Mouse (Mus musculus) myocyte (in vitro differentiated cells): Measurements from ENCODE around the gene Mtln. TPM values are rescaled to one million over a fixed set of nuclear protein-coding genes. Genes with fewer than 3 reads are reported as not detected.

Experiments
- H3K27me3 ChIP-seq: one replicate; pipeline ENCODE4 v1.6.1; 2011; ENCODE audit not compliant: control insufficient read depth, insufficient read depth, insufficient read length
- H3K36me3 ChIP-seq: one replicate; pipeline ENCODE4 v1.6.1; 2011; ENCODE audit not compliant: control insufficient read depth, insufficient read depth
- H3K4me2 ChIP-seq: one replicate; pipeline ENCODE4 v1.6.1; 2011; ENCODE audit warnings: low read depth, control low read depth
- H3K4me3 ChIP-seq: one replicate; pipeline ENCODE4 v1.5.1; 2011; ENCODE audit warnings: mild to moderate bottlenecking, control low read depth, moderate library complexity
- H3K79me2 ChIP-seq: one replicate; pipeline ENCODE4 v1.6.1; 2011; ENCODE audit not compliant: control insufficient read depth, insufficient read depth
- H3ac ChIP-seq: one replicate; pipeline ENCODE4 v1.6.1; 2011; ENCODE audit not compliant: control insufficient read depth, insufficient read length
- CEBPB ChIP-seq: IDR thresholded peaks from 2 replicates; pipeline ENCODE4 v1.6.1; 2011; ENCODE audit warnings: mild to moderate bottlenecking, moderate library complexity; ENCODE audit not compliant: poor library complexity, insufficient read depth, severe bottlenecking
- E2F4 ChIP-seq: IDR thresholded peaks from one replicate; pipeline ENCODE4 v1.6.1; 2011; ENCODE audit warnings: mild to moderate bottlenecking, control low read depth, moderate library complexity; ENCODE audit not compliant: insufficient read depth
- MAX ChIP-seq: IDR thresholded peaks from one replicate; pipeline ENCODE4 v1.6.1; 2011; ENCODE audit warnings: low read depth, mild to moderate bottlenecking, control low read depth
- MYOD1 ChIP-seq, 3 experiments: IDR thresholded peaks; one replicate each; pipeline ENCODE4 v1.6.1; 2011; ENCODE audit warnings: control low read depth in 2 of 3, low read depth in 2 of 3, mild to moderate bottlenecking in 2 of 3, moderate library complexity in 1 of 3; ENCODE audit not compliant: insufficient read length in 2 of 3, control insufficient read depth in 1 of 3
- MYOG ChIP-seq, 3 experiments: IDR thresholded peaks; one replicate each; pipeline ENCODE4 v1.6.1; 2011; ENCODE audit warnings: control low read depth in 2 of 3, low read depth in 2 of 3, mild to moderate bottlenecking in 2 of 3; ENCODE audit not compliant: insufficient read length in 2 of 3, control insufficient read depth in 1 of 3, insufficient read depth in 1 of 3
- POLR2A ChIP-seq: IDR thresholded peaks from one replicate; pipeline ENCODE4 v1.6.1; 2011; ENCODE audit warnings: low read depth, mild to moderate bottlenecking, control low read depth, moderate library complexity; ENCODE audit not compliant: insufficient read length
- POLR2AphosphoS2 ChIP-seq: IDR thresholded peaks from one replicate; pipeline ENCODE4 v1.6.1; 2011; ENCODE audit warnings: low read depth, control low read depth; ENCODE audit not compliant: insufficient read length
- REST ChIP-seq: IDR thresholded peaks from one replicate; pipeline ENCODE4 v1.6.1; 2011; ENCODE audit warnings: mild to moderate bottlenecking, control low read depth, moderate library complexity; ENCODE audit not compliant: insufficient read depth, insufficient read length
- SRF ChIP-seq: IDR thresholded peaks from one replicate; pipeline ENCODE4 v1.6.1; 2011; ENCODE audit warnings: low read depth; ENCODE audit not compliant: control insufficient read depth, insufficient read length
- TCF12 ChIP-seq: IDR thresholded peaks from one replicate; pipeline ENCODE4 v1.6.1; 2011; ENCODE audit warnings: mild to moderate bottlenecking, control low read depth; ENCODE audit not compliant: poor library complexity, insufficient read depth, severe bottlenecking
- TCF3 ChIP-seq: IDR thresholded peaks from one replicate; pipeline ENCODE4 v1.6.1; 2011; ENCODE audit warnings: low read depth, control low read depth; ENCODE audit not compliant: insufficient read length
- USF1 ChIP-seq: IDR thresholded peaks from one replicate; pipeline ENCODE4 v1.6.1; 2011; ENCODE audit warnings: low read depth, mild to moderate bottlenecking, control low read depth, moderate library complexity
- polyA plus RNA-seq: library from polyadenylated mRNA; unstranded; fragments of >200 nt; fragmentation: generic; extraction: Trizol; gene quantifications from one replicate; pipeline ENCODE4 v1.2.1, GENCODE M21; 2012; ENCODE audit warnings: missing spikeins

Mtln gene
- polyA plus RNA-seq, 1 experiment: 67.6 TPM

DNA sequence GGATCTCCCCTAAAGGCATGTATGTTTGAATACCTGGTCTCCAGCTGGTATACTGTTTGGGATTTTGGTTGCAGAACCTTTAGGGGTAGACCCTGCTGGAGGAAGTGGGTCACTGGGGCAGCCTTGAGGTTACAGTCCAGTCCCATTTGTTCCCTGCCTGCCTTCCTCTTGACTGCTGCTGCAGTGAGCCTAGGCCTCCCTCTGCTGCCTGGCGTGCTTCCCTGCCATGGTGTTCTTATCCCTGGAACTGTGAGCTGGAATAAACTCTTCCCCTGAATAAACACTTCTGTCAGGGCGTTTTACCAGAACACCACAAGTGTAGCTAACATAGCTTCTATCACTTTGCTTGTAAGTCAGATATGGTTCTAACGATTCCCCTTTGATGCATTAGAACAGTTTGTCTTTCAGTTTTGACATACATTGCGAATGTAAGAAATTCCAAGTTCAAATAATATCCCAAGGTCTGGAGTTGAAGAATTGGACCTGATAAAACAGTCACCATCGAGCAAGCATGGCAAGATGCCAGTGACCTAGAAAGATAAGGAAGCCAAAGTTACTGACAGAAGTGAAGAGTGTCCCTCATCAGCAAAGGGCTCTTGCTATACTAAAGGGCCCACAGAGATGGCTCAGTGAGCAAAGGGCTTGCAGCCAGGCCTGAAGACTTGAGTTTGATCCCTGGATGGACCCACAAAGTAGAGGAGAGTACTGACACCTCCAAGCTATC lies 33.0 kb downstream of the Mtln start:
- Histone ChIP-seq H3K79me2 (no peaks in the 10 kb centered on the region), H3ac (no peak overlapping the region), H3K4me3 (no peak overlapping the region), H3K36me3 (peaks cover 15% of the 10 kb centered on the region), H3K4me2 (no peak overlapping the region), H3K27me3 (no peaks in the 10 kb centered on the region)
- TF ChIP-seq POLR2A (no peak), TCF12 (no peak), USF1 (no peak), TCF3 (no peak), MYOD1 (IDR thresholded peaks at IDR 0.05; ENCODE audit: control insufficient read depth in 1 of 3, insufficient read length in 2 of 3, low read depth in 2 of 3) (no peak)

- no peaks in the 10 kb centered on the region for H3K79me2 ChIP-seq
- H3K4me2 ChIP-seq: no peak overlapping the region
- H3K4me3 ChIP-seq: no peak overlapping the region
- TF ChIP-seq E2F4 (no peak), REST (no peak), TCF3 (no peak), CEBPB (no peak), MYOG (IDR thresholded peaks at IDR 0.05; ENCODE audit: control insufficient read depth in 1 of 3, insufficient read depth in 1 of 3, insufficient read length in 2 of 3, low read depth in 2 of 3) (no peak), TCF12 (no peak), POLR2A (no peak), MYOD1 (IDR thresholded peaks at IDR 0.05; ENCODE audit: control insufficient read depth in 1 of 3, insufficient read length in 2 of 3, low read depth in 2 of 3) (no peak), SRF (no peak), MAX (no peak), USF1 (no peak), POLR2AphosphoS2 (no peak)
- H3ac ChIP-seq: no peak overlapping the region
- H3K36me3 ChIP-seq: peaks cover 4% of the 10 kb centered on the region
- H3K27me3 ChIP-seq: no peaks in the 10 kb centered on the region
Observed at GRCm38 (mm10) chr2:127757171-127757570, 35.1 kb downstream of the Mtln start.

DNA sequence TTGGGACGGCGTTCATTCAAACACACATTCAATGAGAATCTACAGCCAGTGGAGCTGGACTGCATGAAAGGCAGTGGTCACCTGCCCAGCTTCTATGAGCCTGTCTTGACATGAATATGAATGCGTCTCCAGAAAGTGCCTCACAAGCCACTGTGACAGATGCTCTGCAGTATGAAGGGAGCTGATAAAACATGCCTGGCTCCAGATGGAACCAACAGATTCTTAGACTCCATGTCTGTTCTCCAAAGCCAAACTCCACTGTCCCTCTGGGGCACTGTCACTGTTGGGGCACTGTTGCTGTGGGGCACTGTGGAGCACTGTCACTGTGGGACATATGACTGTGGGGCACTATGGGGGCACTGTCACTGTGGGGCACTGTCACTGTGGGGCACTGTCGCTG lies 38.2 kb downstream of the Mtln start:
- no peak overlapping the region for H3ac ChIP-seq
- H3K36me3 ChIP-seq: no peaks in the 10 kb centered on the region
- no peak overlapping the region for H3K4me2 ChIP-seq
- no peaks in the 10 kb centered on the region for H3K79me2 ChIP-seq
- no peaks in the 10 kb centered on the region for H3K27me3 ChIP-seq
- TF ChIP-seq POLR2AphosphoS2 (no peak), E2F4 (no peak), USF1 (no peak), POLR2A (no peak), MYOG (IDR thresholded peaks at IDR 0.05; ENCODE audit: control insufficient read depth in 1 of 3, insufficient read depth in 1 of 3, insufficient read length in 2 of 3, low read depth in 2 of 3) (no peak), SRF (no peak), TCF3 (no peak), REST (no peak), MAX (no peak), CEBPB (no peak), MYOD1 (IDR thresholded peaks at IDR 0.05; ENCODE audit: control insufficient read depth in 1 of 3, insufficient read length in 2 of 3, low read depth in 2 of 3) (no peak), TCF12 (no peak)
- H3K4me3 ChIP-seq: no peak overlapping the region

DNA sequence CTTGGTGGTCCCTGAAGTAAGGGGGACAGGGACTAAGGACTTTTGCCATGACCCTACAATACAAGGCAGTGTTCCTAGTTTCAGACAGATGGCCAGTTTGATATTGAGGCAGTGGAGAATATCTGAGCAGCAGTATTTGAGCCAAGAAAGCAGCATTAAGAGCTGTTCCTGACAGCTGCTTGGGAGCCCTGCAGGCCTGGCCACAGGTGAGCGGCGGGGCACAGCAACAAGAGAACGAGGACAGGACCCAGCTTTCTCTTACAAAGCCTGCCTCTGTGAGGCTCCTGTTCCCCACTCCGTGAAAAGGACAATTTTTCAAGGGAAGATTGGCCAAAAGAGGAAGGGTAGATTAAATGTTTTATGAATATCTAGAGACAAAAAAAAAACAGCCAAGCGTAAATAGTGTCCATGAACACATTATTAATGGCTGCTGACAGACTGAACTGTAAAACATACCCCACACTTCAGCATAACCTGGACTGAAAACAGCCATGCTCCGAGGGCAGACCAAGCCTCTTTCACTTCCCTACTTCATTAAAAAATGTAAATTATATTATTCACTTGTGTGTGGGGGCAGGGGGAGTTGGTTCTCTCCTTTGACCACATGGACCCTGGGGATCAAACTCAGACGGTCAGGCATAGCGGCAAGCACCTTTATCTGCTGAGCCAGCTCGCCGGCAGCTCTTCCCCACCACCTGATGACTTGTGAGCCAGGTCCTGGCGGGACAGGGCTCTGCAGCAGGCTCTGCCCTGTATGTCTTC lies 40.3 kb downstream of the Mtln start:
- no peaks in the 10 kb centered on the region for H3K36me3 ChIP-seq
- no peak overlapping the region for H3ac ChIP-seq
- H3K79me2 ChIP-seq: no peaks in the 10 kb centered on the region
- no peaks in the 10 kb centered on the region for H3K27me3 ChIP-seq
- H3K4me3 ChIP-seq: no peak overlapping the region
- no peak for TF ChIP-seq USF1
- TF ChIP-seq TCF12: no peak
- no peak for TF ChIP-seq REST
- no peak for TF ChIP-seq MAX
- TF ChIP-seq MYOD1 (IDR thresholded peaks at IDR 0.05; ENCODE audit: control insufficient read depth in 1 of 3, insufficient read length in 2 of 3, low read depth in 2 of 3): no peak
- no peak for TF ChIP-seq SRF
- TF ChIP-seq CEBPB: no peak
- no peak for TF ChIP-seq POLR2AphosphoS2
- TF ChIP-seq E2F4: no peak
- TF ChIP-seq MYOG (IDR thresholded peaks at IDR 0.05; ENCODE audit: control insufficient read depth in 1 of 3, insufficient read depth in 1 of 3, insufficient read length in 2 of 3, low read depth in 2 of 3): no peak
- TF ChIP-seq POLR2A: no peak
- no peak for TF ChIP-seq TCF3
- no peak overlapping the region for H3K4me2 ChIP-seq
